Mouse (Mus musculus) liver, embryonic 16.5 days (tissue): ENCODE data around the gene Gabpa. TPM values are rescaled to one million over a fixed set of nuclear protein-coding genes. Genes with fewer than 3 reads are reported as not detected.

Experiments used
- ATAC-seq: fragments of 200-750 bp; cut with Nextera tagmentation; 2 replicates; pipeline ENCODE4 v1.8.0; 2017; ENCODE audit warnings: low read depth, mild to moderate bottlenecking, moderate number of reproducible peaks, moderate library complexity
- H3K27ac ChIP-seq: fragments of 300-500 bp; sonication (generic); 2 replicates; pipeline ENCODE4 v1.5.1; 2014; ENCODE audit warnings: mild to moderate bottlenecking, low read length
- H3K27me3 ChIP-seq: fragments of 300-500 bp; sonication (generic); 2 replicates; pipeline ENCODE4 v1.6.1; 2014; ENCODE audit warnings: low read depth, low read length, mixed read lengths; ENCODE audit not compliant: control insufficient read depth, insufficient read depth
- H3K36me3 ChIP-seq: fragments of 300-500 bp; sonication (generic); 2 replicates; pipeline ENCODE4 v1.6.1; 2014; ENCODE audit warnings: mild to moderate bottlenecking; ENCODE audit not compliant: control insufficient read depth, insufficient read depth
- H3K4me1 ChIP-seq: fragments of 300-500 bp; sonication (generic); 2 replicates; pipeline ENCODE4 v1.6.1; 2014; ENCODE audit warnings: low read depth, low read length, mixed read lengths; ENCODE audit not compliant: control insufficient read depth
- H3K4me2 ChIP-seq: fragments of 300-500 bp; sonication (generic); 2 replicates; pipeline ENCODE4 v1.6.1; 2014; ENCODE audit warnings: low read depth, low read length, mixed read lengths
- H3K4me3 ChIP-seq: fragments of 300-500 bp; sonication (generic); 2 replicates; pipeline ENCODE4 v1.5.1; 2014; ENCODE audit warnings: low read depth, mild to moderate bottlenecking, low read length
- H3K9ac ChIP-seq: fragments of 300-500 bp; sonication (generic); 2 replicates; pipeline ENCODE4 v1.6.1; 2014; ENCODE audit warnings: low read depth, low read length
- H3K9me3 ChIP-seq: fragments of 300-500 bp; sonication (generic); replicated peaks from 2 replicates; pipeline ENCODE4 v1.6.1; 2016; ENCODE audit warnings: low read length; ENCODE audit not compliant: control insufficient read depth
- WGBS: fragments of 180-500 bp; shearing (Covaris S2); extraction: QIAGEN DNeasy Blood & Tissue Kit; methylation state at CpG from one replicate; pipeline ENCODE4 v1.1.7; 2014; ENCODE audit not compliant: insufficient replicate concordance; 5-methylcytosine and 5-hydroxymethylcytosine counted together
- polyA plus RNA-seq: library from polyadenylated mRNA; unstranded; fragments of >200 nt; fragmentation: Nextera tagmentation; extraction: Ambion mirVana; gene quantifications from 2 replicates; pipeline ENCODE4 v1.2.1, GENCODE M21; 2015

Gene Gabpa
- polyA plus RNA-seq, 1 experiment from 2014 or later, result 14.5 TPM

- Histone ChIP-seq H3K4me1 (peaks cover 9% of the 10 kb centered on the region), H3K9ac (peak overlapping the region; percentile 95), H3K27ac (peak overlapping the region; percentile 95), H3K4me3 (peak overlapping the region; percentile 98), H3K27me3 (no peaks in the 10 kb centered on the region), H3K36me3 (peaks cover 17% of the 10 kb centered on the region), H3K9me3 (no peaks in the 10 kb centered on the region), H3K4me2 (peak overlapping the region; percentile 88)
- under 1% methylated on average over 22 of the region's 22 CpGs for WGBS
- peak; percentile 5; the same call in 1 of the 2 replicates for ATAC-seq
Measured at GRCm38 (mm10) chr16:84834344-84834743, 381 bp upstream of the Gabpa start.

- no peaks in the 10 kb centered on the region for H3K9me3 ChIP-seq
- peaks cover 9% of the 10 kb centered on the region for H3K4me1 ChIP-seq
- peak; percentile 22 for ATAC-seq
- peaks cover 11% of the 10 kb centered on the region for H3K36me3 ChIP-seq
- peak within 1 kb of the TSS; percentile 88 for H3K4me2 ChIP-seq
- peak within 1 kb of the TSS; percentile 95 for H3K27ac ChIP-seq
- under 1% methylated on average over 53 of the region's 57 CpGs for WGBS
- peak within 1 kb of the TSS; percentile 98 for H3K4me3 ChIP-seq
- H3K9ac ChIP-seq, result peak within 1 kb of the TSS; percentile 95
- H3K27me3 ChIP-seq, result no peaks in the 10 kb centered on the region
Measured at GRCm38 (mm10) chr16:84835441-84835822, 707 bp downstream of the Gabpa start, which contains the start of gene Atp5j. TSS of gene Atp5j (minus strand) at chr16:84835625.

GRCm38 (mm10) chr16:84835823-84836743 is 1.4 kb downstream of the Gabpa start:
- peak overlapping the region; percentile 95 for H3K27ac ChIP-seq
- no peaks in the 10 kb centered on the region for H3K9me3 ChIP-seq
- peaks cover 4% of the 10 kb centered on the region for H3K36me3 ChIP-seq
- ATAC-seq, result peak; percentile 12; the same call in 1 of the 2 replicates
- H3K4me1 ChIP-seq, result peaks cover 9% of the 10 kb centered on the region
- H3K4me2 ChIP-seq, result peak overlapping the region; percentile 88
- no peaks in the 10 kb centered on the region for H3K27me3 ChIP-seq
- 6% methylated on average over 29 of the region's 29 CpGs for WGBS
- peak overlapping the region; percentile 98 for H3K4me3 ChIP-seq
- H3K9ac ChIP-seq, result peak overlapping the region; percentile 95

GRCm38 (mm10) chr16:84838576-84838975 is 3.9 kb downstream of the Gabpa start:
- no peak for ATAC-seq
- no peak overlapping the region for H3K9ac ChIP-seq
- H3K4me2 ChIP-seq, result no peak overlapping the region
- H3K4me1 ChIP-seq, result peaks cover 9% of the 10 kb centered on the region
- H3K9me3 ChIP-seq, result no peaks in the 10 kb centered on the region
- H3K27ac ChIP-seq, result no peak overlapping the region
- WGBS, result 82% methylated on average over 2 of the region's 2 CpGs
- no peak overlapping the region for H3K4me3 ChIP-seq
- H3K27me3 ChIP-seq, result no peaks in the 10 kb centered on the region
- H3K36me3 ChIP-seq, result peaks cover 7% of the 10 kb centered on the region

GRCm38 (mm10) chr16:84853492-84853891 is 18.8 kb downstream of the Gabpa start:
- H3K9me3 ChIP-seq, result no peaks in the 10 kb centered on the region
- 86% methylated on average over 6 of the region's 6 CpGs for WGBS
- H3K36me3 ChIP-seq, result peaks cover 51% of the 10 kb centered on the region

GRCm38 (mm10) chr16:84864656-84865055 is 29.9 kb downstream of the Gabpa start:
- H3K27ac ChIP-seq, result no peak overlapping the region
- no peak overlapping the region for H3K4me2 ChIP-seq
- no peaks in the 10 kb centered on the region for H3K27me3 ChIP-seq
- H3K4me3 ChIP-seq, result no peak overlapping the region
- no peaks in the 10 kb centered on the region for H3K9me3 ChIP-seq
- H3K36me3 ChIP-seq, result peaks cover 11% of the 10 kb centered on the region
- no peaks in the 10 kb centered on the region for H3K4me1 ChIP-seq
- H3K9ac ChIP-seq, result no peak overlapping the region
- WGBS, result 71% methylated on average over 8 of the region's 8 CpGs
- no peak for ATAC-seq

More at GRCm38 (mm10) chr16:84853492-84853891, 18.8 kb downstream of the Gabpa start:
- Histone ChIP-seq H3K4me3 (no peak overlapping the region), H3K27me3 (no peaks in the 10 kb centered on the region), H3K4me1 (no peaks in the 10 kb centered on the region), H3K9ac (no peak overlapping the region), H3K4me2 (no peak overlapping the region), H3K27ac (no peak overlapping the region)
- no peak for ATAC-seq

GRCm38 (mm10) chr16:84873805-84874204 is 39.1 kb downstream of the Gabpa start:
- Histone ChIP-seq H3K9me3 (no peaks in the 10 kb centered on the region), H3K27ac (no peak overlapping the region), H3K4me1 (no peaks in the 10 kb centered on the region), H3K27me3 (no peaks in the 10 kb centered on the region), H3K36me3 (no peaks in the 10 kb centered on the region), H3K4me2 (no peak overlapping the region), H3K9ac (no peak overlapping the region), H3K4me3 (no peak overlapping the region)
- ATAC-seq, result no peak
- WGBS, result 58% methylated on average over 8 of the region's 8 CpGs

- Histone ChIP-seq H3K4me3 (no peak overlapping the region), H3K27me3 (no peaks in the 10 kb centered on the region), H3K9me3 (no peaks in the 10 kb centered on the region), H3K9ac (no peak overlapping the region), H3K36me3 (no peaks in the 10 kb centered on the region), H3K4me2 (no peak overlapping the region), H3K4me1 (no peaks in the 10 kb centered on the region), H3K27ac (no peak overlapping the region)
- ATAC-seq, result no peak
- 69% methylated on average over 24 of the region's 24 CpGs for WGBS
Measured at GRCm38 (mm10) chr16:84875012-84875717, 40.4 kb downstream of the Gabpa start.

GRCm38 (mm10) chr16:84875718-84876035 is 41.0 kb downstream of the Gabpa start:
- Histone ChIP-seq H3K9me3 (no peaks in the 10 kb centered on the region), H3K4me3 (no peak overlapping the region), H3K27me3 (no peaks in the 10 kb centered on the region), H3K4me2 (no peak overlapping the region), H3K36me3 (no peaks in the 10 kb centered on the region), H3K9ac (no peak overlapping the region), H3K27ac (no peak overlapping the region), H3K4me1 (no peaks in the 10 kb centered on the region)
- ATAC-seq, result no peak
- 78% methylated on average over 7 of the region's 7 CpGs for WGBS
